In the genomic region with DNA sequence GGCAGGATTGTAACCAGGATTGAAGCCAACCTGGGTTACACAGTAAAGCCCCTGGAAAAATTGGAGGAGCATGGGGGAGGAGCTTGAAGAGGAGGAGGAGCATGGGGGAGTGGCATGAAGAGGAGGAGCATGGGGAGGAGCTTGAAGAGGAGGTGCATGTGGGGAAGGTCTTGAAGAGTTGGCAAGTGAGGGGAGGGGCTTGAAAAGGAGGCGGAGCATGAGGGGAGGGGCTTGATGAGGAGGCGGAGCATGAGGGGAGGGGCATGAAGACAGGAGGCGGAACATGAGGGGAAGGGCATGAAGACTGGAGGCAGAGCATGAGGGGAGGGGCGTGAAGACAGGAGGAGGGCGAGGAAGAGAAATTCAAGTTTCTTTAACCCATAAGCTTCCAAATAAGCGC, we compare ENCODE assay signal across 25 mouse cellular contexts.
DNase-seq lines count a peak whose midpoint lies in the region; ATAC-seq and TF ChIP-seq lines count a peak whose summit lies in the region.
"Had no signal": no experiment of that assay in that cellular context is flagged by ENCODE, and none has a peak within 500 bp of the region (broad histone marks: within the 10 kb centered on the region; RNA-seq: fewer than 3 reads in every experiment).

No protein-coding gene starts in this region.

- H3K4me3 ChIP-seq in forebrain, postnatal 0 days (ENCODE audit: low read depth, low read length): no peak overlapping the region
- H3K4me3 ChIP-seq: embryonic facial prominence, embryonic 15.5 days; erythroblast, embryonic 14.5 days; forebrain, embryonic 10.5 days; heart, embryonic 10.5 days; hindbrain, embryonic 12.5 days had no signal

- H3K4me1 ChIP-seq in forebrain, postnatal 0 days (ENCODE audit: insufficient read depth): peaks cover 6% of the 10 kb centered on the region; the same call in 1 of the 2 replicates

- H3K27ac ChIP-seq in forebrain, postnatal 0 days (ENCODE audit: low read depth, low read length): no peak overlapping the region
- H3K27ac ChIP-seq: embryonic facial prominence, embryonic 15.5 days; forebrain, embryonic 10.5 days; heart, embryonic 10.5 days; hindbrain, embryonic 12.5 days had no signal

- peak; percentile 66 for ATAC-seq in megakaryocyte progenitor cell, adult 5-6 weeks (replicated peaks; ENCODE audit: poor library complexity)
- no peak for ATAC-seq in forebrain, postnatal 0 days
- ATAC-seq: forebrain, embryonic 14.5 days; hindbrain, embryonic 16.5 days; inflammation-experienced regulatory T-cells, adult 6 months; Patski had no signal

- no peak overlapping the region for H3K4me2 ChIP-seq in forebrain, postnatal 0 days (ENCODE audit: low read depth)
- H3K4me2 ChIP-seq: embryonic facial prominence, embryonic 15.5 days; hindbrain, embryonic 12.5 days had no signal

- no peaks in the 10 kb centered on the region for H3K27me3 ChIP-seq in forebrain, postnatal 0 days (ENCODE audit: insufficient read depth, low read length)
- H3K27me3 ChIP-seq: embryonic facial prominence, embryonic 15.5 days; hindbrain, embryonic 12.5 days; Patski had no signal

- H3K9ac ChIP-seq in forebrain, postnatal 0 days: no peak overlapping the region
- H3K9ac ChIP-seq: embryonic facial prominence, embryonic 15.5 days; hindbrain, embryonic 12.5 days had no signal

- 94% methylated on average over 6 of the region's 6 CpGs for WGBS in forebrain, postnatal 0 days

- TF ChIP-seq CTCF in forebrain, postnatal 0 days (IDR thresholded peaks at IDR 0.05; ENCODE audit: low read depth): no peak

- peaks cover 12% of the 10 kb centered on the region; the same call in 1 of the 2 replicates for H3K36me3 ChIP-seq in forebrain, postnatal 0 days (ENCODE audit: insufficient read depth)
- H3K36me3 ChIP-seq: embryonic facial prominence, embryonic 15.5 days; heart, embryonic 10.5 days had no signal

- no peaks in the 10 kb centered on the region for H3K9me3 ChIP-seq in forebrain, postnatal 0 days (ENCODE audit: low read length)
- H3K9me3 ChIP-seq: embryonic facial prominence, embryonic 15.5 days; forebrain, embryonic 10.5 days; heart, embryonic 10.5 days; hindbrain, embryonic 12.5 days had no signal

- peak; percentile 24 for DNase-seq in 416B (ENCODE audit: low read depth)
- peak; percentile 6 for DNase-seq in A20 (ENCODE audit: low read depth, low spot score)
- DNase-seq in R1 (ENCODE audit: low read depth, low spot score): peak; percentile 94
- DNase-seq in thymus, postnatal 25 days: no peak
- no peak for DNase-seq in frontal cortex, postnatal 36 days (ENCODE audit: low spot score in 2 of 2)
- no peak for DNase-seq in kidney, postnatal 4 days
- no peak for DNase-seq in forebrain, postnatal 0 days
- DNase-seq: adrenal gland, postnatal 25 days; cerebellum, adult 18-20 months; cerebellum, adult 9-11 months; embryo, embryonic 11 days; gastrocnemius, postnatal 10 days; heart, adult 18-20 months; heart, postnatal 10 days; heart, postnatal 4 days had no signal

Comparison
In these comparisons a context has a peak if more than half of its experiments do, and no peak if none do; other contexts are left out.
1. DNase-seq: peak in 416B (single experiment), A20 (single experiment) and R1 (single experiment); none in thymus, postnatal 25 days (single experiment), frontal cortex, postnatal 36 days (0 of 2), kidney, postnatal 4 days (0 of 2) and forebrain, postnatal 0 days (single experiment).